Mouse (Mus musculus) gastrocnemius, postnatal 14 days (tissue): ENCODE results near the gene Acat1. TPM values are rescaled to one million over a fixed set of nuclear protein-coding genes. Genes with fewer than 3 reads are reported as not detected.

Source experiments
- DNase-seq: peaks from one replicate; pipeline ENCODE4 v3.0.0; 2021; ENCODE audit warnings: mixed read lengths
- intact Hi-C: fragments of 180-260 bp; cut with DNase I; formaldehyde crosslinking; loops from one replicate; pipeline ENCODE4 v1.15.1; 2025; ENCODE audit warnings: low total_unique reads
- long read RNA-seq, 2 experiments: library from polyadenylated mRNA; stranded (forward); transcript quantifications; one replicate each; pipeline ENCODE4 v2.0.0; 2021
- total RNA-seq, 2 experiments: library from RNA; stranded (reverse); gene quantifications; 2 replicates each; pipeline ENCODE4 v1.2.3; 2021

Gene Acat1
- total RNA-seq, result 10 to 100 TPM; 77.2 to 88.7 TPM
- long read RNA-seq, experiment 1, transcript Acat1-201 (12 exons, 3,405 nt), result major isoform, 182 of 205 reads
- long read RNA-seq, experiment 1, partial matches to known transcripts, result 8 of 205 reads
- long read RNA-seq, experiment 1, other reads (novel, unspliced or antisense), result 13 of 205 reads
- long read RNA-seq, experiment 2, transcript Acat1-201 (12 exons, 3,405 nt), result major isoform, 216 of 226 reads
- long read RNA-seq, experiment 2, partial matches to known transcripts, result 2 of 226 reads
- long read RNA-seq, experiment 2, other reads (novel, unspliced or antisense), result 7 of 226 reads

GRCm38 (mm10) chr9:53609968-53610781 is at the start of gene Acat1:
TSS of gene Acat1 (minus strand) at chr9:53610382.
- intact Hi-C loops, result no loop called here

GRCm38 (mm10) chr9:53634796-53635195 is 24.6 kb upstream of the Acat1 start:
- intact Hi-C loops, result no loop called here
- DNase-seq, result no peak

More at GRCm38 (mm10) chr9:53609968-53610781, at the start of gene Acat1:
- peak; percentile 94 for DNase-seq

DNA sequence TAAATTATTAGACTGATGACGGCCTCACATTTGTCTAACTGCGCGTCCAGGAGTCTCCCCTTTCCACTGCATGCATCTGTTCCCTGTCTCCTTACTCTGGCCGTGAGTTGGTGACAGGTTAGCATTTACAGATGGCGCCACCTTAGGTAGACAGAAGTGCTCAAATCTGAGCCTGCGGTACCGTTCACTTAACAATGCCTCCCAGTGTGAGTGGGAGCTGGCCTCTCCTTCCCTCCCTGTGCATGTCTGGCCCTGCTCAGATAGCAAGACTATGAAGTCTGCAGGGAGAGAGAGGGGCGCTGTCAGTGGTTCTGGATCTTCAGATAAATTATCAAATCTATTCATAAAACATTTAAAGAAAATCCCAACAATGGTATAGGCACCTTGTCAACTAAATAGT is 5.1 kb upstream of the Acat1 start:
- no peak for DNase-seq
- intact Hi-C loops, result no loop called here

DNA sequence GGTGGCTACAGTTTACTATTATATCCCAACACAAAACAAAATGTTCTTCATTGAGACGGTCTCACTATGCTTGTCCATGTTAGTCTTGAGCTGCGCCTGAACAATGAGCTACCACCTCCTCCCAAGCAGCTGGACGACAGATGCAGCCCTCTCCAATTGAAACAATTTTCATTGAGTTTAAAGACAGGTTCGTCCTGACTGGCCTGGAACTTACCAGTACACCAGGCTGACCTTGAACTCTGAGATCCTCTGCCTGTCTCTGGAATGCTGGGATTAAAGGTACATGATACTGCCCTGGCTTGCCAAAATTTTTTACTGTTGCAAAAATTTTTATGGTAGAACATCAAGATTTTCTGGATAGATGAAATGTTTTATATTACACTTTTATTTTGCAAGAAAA is 4.1 kb upstream of the Acat1 start:
- intact Hi-C loops, result no loop called here
- no peak for DNase-seq

DNA sequence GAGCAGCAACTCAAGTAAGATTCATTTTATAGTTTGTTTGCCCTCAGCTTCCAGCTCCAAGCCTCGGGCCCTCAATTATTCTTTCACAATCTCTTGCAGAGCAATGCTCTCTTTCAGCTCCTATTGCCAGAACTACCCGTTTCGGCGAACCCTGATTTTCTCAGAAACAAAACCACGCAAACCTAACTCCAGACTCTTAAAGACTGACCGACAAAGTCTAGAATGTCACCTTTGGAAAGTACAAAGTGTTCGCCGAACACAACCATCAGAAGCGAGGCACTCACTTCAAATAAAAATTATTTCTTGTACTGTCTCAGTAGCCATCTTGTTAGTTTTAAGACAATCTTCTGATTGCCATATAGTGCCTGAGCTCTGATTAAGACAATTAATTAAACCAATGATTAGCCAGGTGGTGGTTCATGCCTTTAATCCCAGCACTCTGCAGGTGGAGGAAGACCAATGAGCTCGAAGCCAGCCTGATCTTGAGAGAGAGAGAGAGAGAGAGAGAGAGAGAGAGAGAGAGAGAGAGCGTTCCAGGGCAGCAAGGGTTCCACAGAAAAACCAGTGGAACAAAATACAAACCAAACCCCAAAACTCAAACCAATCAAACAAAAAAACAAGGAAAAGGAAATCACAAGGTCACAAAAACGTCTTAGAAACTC is 745 bp downstream of the Acat1 start:
- intact Hi-C loops, result no loop called here
- DNase-seq, result no peak

GRCm38 (mm10) chr9:53607816-53608215 is 2.4 kb downstream of the Acat1 start:
- DNase-seq, result no peak
- intact Hi-C loops, result no loop called here

DNA sequence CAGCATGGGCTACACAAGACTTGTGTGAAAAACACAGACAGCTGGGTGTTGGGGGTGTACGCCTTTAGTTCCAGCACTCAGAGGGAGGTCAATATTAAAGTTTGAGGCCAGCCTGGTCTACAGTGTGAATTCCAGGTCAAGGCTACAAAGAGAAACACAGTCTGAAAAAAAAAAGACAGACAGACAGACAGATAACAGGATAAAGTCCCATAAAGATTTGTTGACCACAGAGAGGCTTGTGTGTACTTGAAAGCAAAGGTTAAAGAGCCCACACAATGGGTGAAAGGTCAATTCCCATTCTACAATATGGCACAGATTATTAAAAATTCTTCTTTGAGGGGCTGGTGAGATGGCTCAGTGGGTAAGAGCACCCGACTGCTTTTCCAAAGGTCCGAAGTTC is 3.0 kb downstream of the Acat1 start:
- intact Hi-C loops, result no loop called here
- no peak for DNase-seq

- DNase-seq, result no peak
- intact Hi-C loops, result no loop called here
Measured at GRCm38 (mm10) chr9:53604954-53605353, 5.2 kb downstream of the Acat1 start.

GRCm38 (mm10) chr9:53603849-53604248 is 6.3 kb downstream of the Acat1 start:
- intact Hi-C loops, result no loop called here
- DNase-seq, result no peak

- intact Hi-C loops, result no loop called here
- DNase-seq, result no peak
Measured at GRCm38 (mm10) chr9:53603384-53603783, 6.8 kb downstream of the Acat1 start.

DNA sequence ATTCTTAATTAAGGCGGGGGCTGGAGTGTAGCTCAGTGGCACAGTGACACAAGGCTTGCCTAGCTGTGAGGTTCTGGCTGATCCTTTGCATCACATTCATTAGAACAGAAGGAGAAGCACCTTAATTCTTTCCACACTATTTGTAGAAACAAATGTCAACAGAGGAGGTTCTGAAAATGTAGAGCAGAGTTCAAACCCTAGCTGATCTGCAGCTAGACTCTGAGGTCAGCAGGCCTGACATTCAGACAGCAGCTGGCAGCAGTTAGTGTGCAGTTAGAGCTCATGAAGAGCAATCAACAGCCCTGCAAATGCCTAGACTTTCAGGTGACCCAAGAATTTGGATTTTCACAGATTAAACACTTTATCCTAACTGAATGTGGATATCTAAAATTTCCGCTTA is 8.6 kb downstream of the Acat1 start:
- intact Hi-C loops, result no loop called here
- DNase-seq, result no peak

DNA sequence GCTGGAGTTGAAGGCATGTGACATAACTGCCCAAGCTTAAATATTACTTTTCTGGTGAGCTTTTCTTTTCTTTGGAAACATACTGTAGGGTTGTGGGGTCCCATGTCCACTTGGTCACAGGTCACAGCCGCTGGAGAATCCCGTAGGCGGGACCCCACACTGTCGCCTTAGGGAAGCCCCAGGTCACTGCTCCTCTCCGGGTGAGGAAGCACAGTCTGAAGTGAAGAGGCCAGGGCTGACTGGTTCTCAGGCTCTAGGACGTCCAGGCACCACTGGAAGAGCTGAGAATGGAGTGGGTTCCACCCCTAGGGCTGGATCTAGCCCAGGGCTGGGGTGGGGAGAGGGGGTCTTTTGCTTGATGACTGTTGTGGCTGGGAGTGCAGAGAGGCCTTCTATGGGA is 11.6 kb downstream of the Acat1 start:
- intact Hi-C loops, result no loop called here
- no peak for DNase-seq

DNA sequence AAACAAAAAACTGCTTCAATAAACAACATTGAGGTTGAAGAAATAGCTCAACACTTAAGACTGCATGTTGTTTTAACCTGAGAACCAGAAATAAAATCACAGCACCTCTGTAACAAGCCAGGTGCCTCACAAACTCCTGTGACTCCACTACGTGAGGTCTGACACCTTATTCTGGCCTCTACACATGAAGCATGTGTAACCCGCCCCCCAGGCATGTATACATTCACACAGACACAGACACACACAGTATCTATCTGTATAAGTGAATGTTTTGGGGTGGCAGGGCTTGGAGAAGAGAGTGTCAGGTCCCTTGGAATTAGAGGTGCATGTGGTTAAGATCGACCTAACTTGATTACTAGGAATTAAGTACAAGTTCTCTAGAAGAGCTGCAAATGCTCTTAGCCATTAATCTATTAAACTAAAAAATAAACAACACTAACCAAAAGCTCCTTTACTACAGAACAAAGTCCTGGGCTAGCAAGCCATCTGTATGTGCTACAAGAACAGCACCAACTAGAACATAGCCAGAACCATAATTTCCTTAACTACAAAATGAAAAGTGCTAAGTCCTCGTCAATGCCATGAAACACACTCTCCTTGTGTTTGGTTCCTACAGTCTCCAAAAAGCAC is 13.1 kb downstream of the Acat1 start:
- DNase-seq, result no peak
- intact Hi-C loops, result no loop called here

DNA sequence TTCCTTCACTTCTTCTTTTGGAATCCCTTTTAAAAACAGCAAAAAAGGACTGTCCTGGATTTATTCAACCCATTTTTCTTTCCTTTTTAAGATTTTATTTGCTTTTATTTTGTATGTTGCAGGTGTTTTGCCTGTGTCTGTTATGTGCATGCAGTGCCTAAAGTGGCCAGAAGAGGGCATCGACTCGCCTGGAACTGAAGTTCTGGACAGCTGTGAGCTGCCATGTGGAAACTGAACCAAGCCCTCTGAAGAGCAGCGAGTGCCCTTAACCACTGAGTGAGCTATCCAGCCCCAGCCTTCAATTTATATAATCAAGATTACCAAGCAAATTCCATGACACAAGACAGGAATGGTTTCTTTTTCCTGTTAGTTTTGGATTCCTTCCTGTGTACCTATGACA is 15.4 kb downstream of the Acat1 start:
- DNase-seq, result peak; percentile 69
- intact Hi-C loops, result no loop called here

- no peak for DNase-seq
- intact Hi-C loops, result no loop called here
Measured at GRCm38 (mm10) chr9:53581870-53582269, 28.3 kb downstream of the Acat1 start.

GRCm38 (mm10) chr9:53575721-53576120 is 34.5 kb downstream of the Acat1 start:
- DNase-seq, result no peak
- intact Hi-C loops, result no loop called here

DNA sequence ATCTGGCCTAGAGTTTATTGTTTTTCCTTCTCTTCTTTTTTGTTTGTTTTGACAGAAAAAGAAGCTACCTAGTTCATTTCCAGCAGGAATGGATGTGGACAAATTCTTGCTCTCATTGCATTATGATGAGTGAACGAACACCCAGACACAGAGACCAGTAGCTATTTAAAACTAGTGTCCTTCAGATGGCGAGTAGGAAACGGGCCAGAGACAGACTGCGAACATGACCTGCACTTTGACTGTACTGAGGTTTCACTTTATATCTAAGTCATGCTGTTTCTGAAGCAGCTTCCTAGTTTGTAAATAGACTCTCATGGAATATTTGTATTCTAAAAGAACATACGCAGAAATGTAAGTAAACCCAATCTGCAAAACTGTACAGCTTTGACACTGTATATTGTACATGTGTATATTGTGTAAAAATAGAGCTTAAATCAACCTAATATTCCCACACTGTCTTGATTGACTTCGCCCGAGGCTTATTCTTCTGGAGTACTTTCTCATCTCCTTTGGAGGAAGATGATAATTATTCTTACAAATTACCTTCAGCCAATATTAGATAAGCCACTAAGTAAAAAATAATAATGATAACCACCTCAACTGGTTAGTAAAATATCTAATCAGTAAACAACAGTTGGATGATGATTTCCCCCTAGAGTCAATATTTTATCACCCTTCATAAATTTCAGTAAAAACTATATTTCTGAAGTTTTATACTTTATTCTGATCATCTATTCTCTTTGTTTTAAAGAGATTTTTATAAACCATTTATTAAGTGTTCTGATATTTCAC is 37.5 kb downstream of the Acat1 start:
- intact Hi-C loops, result no loop called here

GRCm38 (mm10) chr9:53570662-53571061 is 39.5 kb downstream of the Acat1 start:
- DNase-seq, result no peak
- intact Hi-C loops, result no loop called here

More for the DNA sequence above, 37.5 kb downstream of the Acat1 start:
- DNase-seq, result no peak

DNA sequence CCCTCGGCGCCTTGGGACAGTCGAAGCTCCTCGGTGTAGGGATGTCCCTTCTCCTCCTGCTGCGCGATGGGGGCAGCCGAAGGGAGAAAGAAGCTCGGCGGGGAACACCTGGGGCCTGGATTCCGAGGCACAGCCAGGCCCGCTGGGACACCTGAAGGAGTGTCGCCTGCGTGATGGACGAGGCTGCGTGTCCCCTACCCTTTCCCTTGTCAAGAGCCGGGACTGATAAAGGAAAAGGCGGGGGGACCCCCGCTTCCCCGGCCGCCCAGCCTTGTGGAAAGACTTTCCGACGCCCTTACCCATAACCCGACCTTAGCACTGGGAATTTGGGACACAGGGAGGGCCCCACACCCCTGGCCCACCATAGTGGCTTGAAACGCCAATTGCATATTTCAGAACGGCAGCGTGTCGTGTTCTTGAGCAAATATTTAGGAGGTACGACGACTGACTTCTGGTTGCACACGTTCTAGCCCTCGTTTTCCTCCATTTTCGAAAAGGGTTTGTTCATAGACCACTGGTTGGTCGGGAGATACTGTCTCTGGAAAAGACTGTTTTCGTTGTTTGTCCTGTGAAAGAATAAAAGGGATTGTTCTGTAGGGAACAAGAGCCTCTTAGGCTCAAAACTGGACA is 72.7 kb downstream of the Acat1 start:
- intact Hi-C loops, result no loop called here
- peak; percentile 19 for DNase-seq
